Mouse (Mus musculus) limb, embryonic 11.5 days (tissue): Measurements from ENCODE around the gene Elmo1. TPM values are rescaled to one million over a fixed set of nuclear protein-coding genes. Genes with fewer than 3 reads are reported as not detected.

Experiments
- ATAC-seq: fragments of 200-750 bp; cut with Nextera tagmentation; 2 replicates; pipeline ENCODE4 v1.8.0; 2017; ENCODE audit warnings: low read depth; ENCODE audit not compliant: insufficient number of reproducible peaks, low FRiP score, low TSS enrichment
- DNase-seq: peaks from one replicate; pipeline ENCODE4 v3.0.0-alpha.2; 2015; ENCODE audit warnings: low spot score
- H3K27ac ChIP-seq: fragments of 300-500 bp; sonication (generic); replicated peaks from 2 replicates; pipeline ENCODE4 v1.5.1; 2014; ENCODE audit warnings: low read depth, mild to moderate bottlenecking, low read length
- H3K27me3 ChIP-seq: fragments of 300-500 bp; sonication (generic); 2 replicates; pipeline ENCODE4 v1.6.1; 2014; ENCODE audit warnings: mild to moderate bottlenecking, low read length, mixed read lengths; ENCODE audit not compliant: control insufficient read depth, insufficient read depth
- H3K36me3 ChIP-seq: fragments of 300-500 bp; sonication (generic); 2 replicates; pipeline ENCODE4 v1.6.1; 2014; ENCODE audit warnings: mild to moderate bottlenecking, low read length, moderate library complexity, mixed read lengths; ENCODE audit not compliant: control insufficient read depth, insufficient read depth
- H3K4me1 ChIP-seq: fragments of 300-500 bp; sonication (generic); 2 replicates; pipeline ENCODE4 v1.6.1; 2014; ENCODE audit warnings: low read length, mixed read lengths; ENCODE audit not compliant: control insufficient read depth, insufficient read depth
- H3K4me2 ChIP-seq: fragments of 300-500 bp; sonication (generic); 2 replicates; pipeline ENCODE4 v1.6.1; 2014; ENCODE audit warnings: low read depth, mild to moderate bottlenecking, moderate library complexity; ENCODE audit not compliant: severe bottlenecking
- H3K4me3 ChIP-seq: fragments of 300-500 bp; sonication (generic); 2 replicates; pipeline ENCODE4 v1.5.1; 2014; ENCODE audit warnings: low read depth, low read length
- H3K9ac ChIP-seq: fragments of 300-500 bp; sonication (generic); 2 replicates; pipeline ENCODE4 v1.6.1; 2014; ENCODE audit warnings: mild to moderate bottlenecking, low read length
- H3K9me3 ChIP-seq: fragments of 300-500 bp; sonication (generic); 2 replicates; pipeline ENCODE4 v1.6.1; 2016; ENCODE audit warnings: low read length; ENCODE audit not compliant: control insufficient read depth
- WGBS: fragments of 180-500 bp; shearing (Covaris S2); extraction: QIAGEN DNeasy Blood & Tissue Kit; methylation state at CpG from one replicate; pipeline ENCODE4 v1.1.7; 2014; 5-methylcytosine and 5-hydroxymethylcytosine counted together
- polyA plus RNA-seq: library from polyadenylated mRNA; unstranded; fragments of >200 nt; fragmentation: Nextera tagmentation; extraction: Ambion mirVana; gene quantifications from 2 replicates; pipeline ENCODE4 v1.2.1, GENCODE M21; 2014

Elmo1 gene
- polyA plus RNA-seq, 1 experiment from 2014 or later: 9.6 TPM

DNA sequence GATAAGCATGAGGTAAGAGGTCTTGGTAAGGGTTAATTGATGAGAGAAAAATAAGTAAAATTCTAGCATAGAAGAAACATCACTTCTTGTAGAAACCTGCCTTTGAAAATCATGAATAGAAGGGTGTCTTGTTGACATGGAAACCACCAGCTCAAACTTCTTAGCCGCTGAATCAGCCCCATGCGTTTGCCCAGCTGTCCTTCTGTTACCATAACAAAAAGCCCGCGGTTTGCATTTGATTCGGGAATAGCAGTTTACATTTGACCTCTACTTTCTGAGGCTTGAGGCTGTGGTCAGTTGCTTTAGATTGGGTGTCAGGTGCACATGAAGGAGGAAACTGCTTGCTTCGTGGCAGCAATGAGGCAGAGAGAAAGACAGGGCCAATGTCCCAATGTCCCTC is 509.9 kb downstream of the Elmo1 start:
- Histone ChIP-seq H3K9me3 (no peaks in the 10 kb centered on the region), H3K27ac (no peak overlapping the region), H3K4me1 (no peaks in the 10 kb centered on the region), H3K4me3 (no peak overlapping the region), H3K4me2 (no peak overlapping the region), H3K36me3 (no peaks in the 10 kb centered on the region), H3K27me3 (no peaks in the 10 kb centered on the region), H3K9ac (no peak overlapping the region)
- WGBS: 61% methylated on average over 6 of the region's 6 CpGs
- DNase-seq (no peak), ATAC-seq (no peak)

DNA sequence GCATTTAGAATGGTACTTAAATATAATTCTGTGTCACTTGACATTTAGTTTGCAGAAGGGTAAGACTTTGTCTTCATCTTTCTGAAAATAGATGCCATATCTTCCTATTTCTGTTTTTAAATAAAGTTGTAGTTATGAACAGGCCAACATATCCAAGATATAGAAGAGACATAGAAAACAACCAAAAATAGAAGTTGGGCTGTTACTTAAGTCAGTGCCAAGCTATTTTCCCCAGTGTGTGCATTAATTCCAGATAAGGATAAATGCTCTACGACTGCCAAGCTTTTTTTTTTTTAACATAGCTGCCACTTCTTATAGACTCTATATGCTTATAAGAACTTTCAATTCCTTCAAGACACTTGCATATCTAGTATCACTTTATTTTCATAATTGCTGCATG is 511.0 kb downstream of the Elmo1 start:
- Histone ChIP-seq H3K4me2 (no peak overlapping the region), H3K4me3 (no peak overlapping the region), H3K9ac (no peak overlapping the region), H3K9me3 (no peaks in the 10 kb centered on the region), H3K36me3 (no peaks in the 10 kb centered on the region), H3K27me3 (no peaks in the 10 kb centered on the region), H3K4me1 (no peaks in the 10 kb centered on the region), H3K27ac (no peak overlapping the region)
- 86% methylated on average over 1 of the region's 1 CpGs for WGBS
- DNase-seq: no peak
- no peak for ATAC-seq

DNA sequence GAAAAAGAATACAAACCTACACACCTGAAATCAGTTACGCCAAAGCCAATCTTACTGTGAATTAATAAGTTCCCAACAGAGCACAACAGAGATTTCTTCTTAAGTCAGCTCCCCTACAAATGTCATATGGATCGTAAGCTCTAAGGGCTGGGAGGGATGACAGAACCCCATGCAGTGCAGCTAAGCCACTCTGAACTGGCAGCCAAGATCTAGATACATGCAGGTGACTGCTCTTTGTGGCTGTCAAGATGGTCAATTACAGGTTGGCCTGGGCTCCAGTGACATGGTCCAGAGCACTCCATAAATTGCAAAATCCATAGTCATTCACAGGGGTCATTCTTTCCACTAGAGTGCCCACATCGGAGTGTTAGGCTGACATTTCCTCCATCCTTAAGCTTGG is 516.5 kb downstream of the Elmo1 start:
- Histone ChIP-seq H3K27me3 (no peaks in the 10 kb centered on the region), H3K4me1 (no peaks in the 10 kb centered on the region), H3K4me3 (no peak overlapping the region), H3K9ac (no peak overlapping the region), H3K9me3 (no peaks in the 10 kb centered on the region), H3K27ac (no peak overlapping the region), H3K36me3 (no peaks in the 10 kb centered on the region), H3K4me2 (no peak overlapping the region)
- ATAC-seq: no peak
- WGBS: 89% methylated on average over 3 of the region's 3 CpGs
- no peak for DNase-seq

GRCm38 (mm10) chr13:20609003-20609688 is 518.8 kb downstream of the Elmo1 start:
- no peaks in the 10 kb centered on the region for H3K9me3 ChIP-seq
- no peak overlapping the region for H3K4me2 ChIP-seq
- H3K27ac ChIP-seq: no peak overlapping the region
- no peak overlapping the region for H3K9ac ChIP-seq
- no peak for DNase-seq
- no peak overlapping the region for H3K4me3 ChIP-seq
- H3K36me3 ChIP-seq: no peaks in the 10 kb centered on the region
- no peak for ATAC-seq
- no peaks in the 10 kb centered on the region for H3K4me1 ChIP-seq
- no peaks in the 10 kb centered on the region for H3K27me3 ChIP-seq
- 60% methylated on average over 3 of the region's 3 CpGs for WGBS

DNA sequence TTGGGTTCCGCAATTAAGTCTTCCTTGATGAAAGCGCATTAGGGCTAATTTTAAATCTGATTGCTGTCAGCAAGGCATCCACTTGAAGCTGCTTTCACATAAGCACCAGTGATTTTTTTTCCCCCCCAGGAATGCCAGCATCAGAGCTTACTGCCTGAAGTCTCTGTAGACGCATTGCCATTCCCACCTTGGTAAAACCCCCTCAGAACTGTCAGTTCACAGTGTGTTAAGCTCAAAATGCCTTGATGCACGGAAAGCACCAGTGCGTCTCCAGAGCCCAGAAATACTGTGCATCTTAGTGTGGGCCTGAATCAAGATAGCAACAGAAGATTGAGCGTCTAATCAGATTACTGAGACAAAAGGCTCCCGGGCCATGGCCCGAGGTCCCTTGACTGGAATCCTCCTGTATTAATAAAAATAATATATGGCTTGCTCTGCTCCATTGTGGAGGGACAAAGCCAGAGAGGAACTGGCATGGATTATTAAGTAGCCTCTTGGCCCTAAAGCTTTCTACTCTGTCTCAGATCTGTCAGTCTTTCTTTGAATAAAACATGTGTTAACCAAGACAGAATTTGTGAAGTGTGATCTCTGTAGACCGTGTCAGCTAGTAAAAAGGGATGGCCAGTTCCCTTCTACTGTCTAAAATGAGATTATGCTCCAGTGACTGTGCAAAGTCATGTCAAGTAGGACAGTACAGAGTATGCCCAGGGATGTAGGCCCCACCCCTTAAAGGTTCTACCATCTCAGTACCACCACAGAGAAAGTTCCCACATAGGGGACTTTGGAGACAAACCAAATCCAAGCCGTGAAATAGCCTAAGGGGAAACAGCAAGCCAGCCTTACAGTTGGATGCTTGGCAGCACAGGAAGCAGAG is 525.4 kb downstream of the Elmo1 start:
- no peaks in the 10 kb centered on the region for H3K4me1 ChIP-seq
- ATAC-seq: no peak
- 85% methylated on average over 10 of the region's 10 CpGs for WGBS

DNA sequence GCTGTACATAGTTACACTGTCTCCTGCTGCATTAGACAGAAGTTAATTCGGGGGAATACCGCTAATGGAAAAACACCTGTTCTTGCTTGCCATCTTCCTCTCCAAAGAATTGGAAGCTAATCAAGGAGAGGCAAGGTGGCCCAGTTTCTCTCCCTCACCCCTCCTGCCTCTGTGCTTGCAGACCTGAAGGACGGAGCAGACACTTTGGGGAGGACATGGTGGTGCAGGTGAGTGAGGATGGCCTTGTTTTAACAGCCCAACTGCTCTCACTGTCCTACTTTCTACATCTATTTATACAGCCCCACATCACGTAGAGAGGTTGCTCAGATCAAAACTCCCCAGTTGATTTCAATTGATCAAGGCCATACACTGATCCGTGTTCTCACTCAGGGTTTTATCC is 529.5 kb downstream of the Elmo1 start:
- no peak overlapping the region for H3K4me3 ChIP-seq
- H3K9ac ChIP-seq: no peak overlapping the region
- no peaks in the 10 kb centered on the region for H3K36me3 ChIP-seq
- H3K27ac ChIP-seq: no peak overlapping the region
- ATAC-seq: no peak
- WGBS: 86% methylated on average over 5 of the region's 5 CpGs
- no peaks in the 10 kb centered on the region for H3K27me3 ChIP-seq
- no peaks in the 10 kb centered on the region for H3K9me3 ChIP-seq
- no peak for DNase-seq
- H3K4me2 ChIP-seq: no peak overlapping the region
- H3K4me1 ChIP-seq: no peaks in the 10 kb centered on the region

More for the DNA sequence above, 525.4 kb downstream of the Elmo1 start:
- H3K4me2 ChIP-seq: no peak overlapping the region
- no peaks in the 10 kb centered on the region for H3K36me3 ChIP-seq
- no peak for DNase-seq
- H3K9me3 ChIP-seq: no peaks in the 10 kb centered on the region
- no peaks in the 10 kb centered on the region for H3K27me3 ChIP-seq
- H3K27ac ChIP-seq: no peak overlapping the region
- no peak overlapping the region for H3K9ac ChIP-seq
- H3K4me3 ChIP-seq: no peak overlapping the region

- Histone ChIP-seq H3K4me1 (no peaks in the 10 kb centered on the region), H3K4me3 (no peak overlapping the region), H3K36me3 (no peaks in the 10 kb centered on the region), H3K4me2 (no peak overlapping the region), H3K27me3 (no peaks in the 10 kb centered on the region), H3K9me3 (no peaks in the 10 kb centered on the region), H3K9ac (no peak overlapping the region), H3K27ac (no peak overlapping the region)
- DNase-seq (no peak), ATAC-seq (no peak)
- 78% methylated on average over 7 of the region's 7 CpGs for WGBS
Measured at GRCm38 (mm10) chr13:20623071-20623850, 532.9 kb downstream of the Elmo1 start.

DNA sequence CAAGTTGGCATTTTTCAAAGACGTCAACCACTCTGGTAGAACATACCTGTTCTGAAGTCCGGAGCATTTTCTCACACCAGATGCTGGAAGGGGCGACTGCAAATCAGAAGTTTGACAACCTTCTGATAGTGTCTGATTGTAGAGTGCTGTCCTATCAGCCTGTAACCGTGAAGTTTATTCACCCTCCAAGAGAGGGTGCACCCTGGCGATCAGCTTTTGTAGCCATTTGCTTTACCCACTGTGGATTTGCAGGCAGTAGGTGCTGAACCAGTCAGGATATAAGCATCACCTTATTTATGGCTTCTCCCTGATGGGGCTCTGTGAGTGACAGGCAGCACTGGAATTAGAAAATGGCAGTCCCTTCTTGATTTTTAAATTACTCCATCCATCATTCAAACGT is 537.4 kb downstream of the Elmo1 start:
- Histone ChIP-seq H3K4me1 (no peaks in the 10 kb centered on the region), H3K36me3 (no peaks in the 10 kb centered on the region), H3K27me3 (no peaks in the 10 kb centered on the region), H3K9ac (no peak overlapping the region), H3K27ac (no peak overlapping the region), H3K4me2 (no peak overlapping the region), H3K9me3 (no peaks in the 10 kb centered on the region), H3K4me3 (no peak overlapping the region)
- ATAC-seq (no peak), DNase-seq (no peak)
- WGBS: 83% methylated on average over 6 of the region's 6 CpGs
